Mouse (Mus musculus) CH12.LX (cell line): ENCODE measurements around the gene 2610301B20Rik. TPM values are rescaled to one million over a fixed set of nuclear protein-coding genes. Genes with fewer than 3 reads are reported as not detected.
"Not testable (repeated sequence)": the region's sequence is repeated elsewhere in the genome, so short reads cannot be mapped to it uniquely, and the experiment has no call there.

ENCODE experiments used
- DNase-seq: peaks from one replicate; pipeline ENCODE4 v3.0.0-alpha.2; 2013; ENCODE audit errors: extremely low read depth
- H3K27ac ChIP-seq: 2 replicates; pipeline ENCODE4 v1.5.1; 2012; ENCODE audit warnings: low read depth, mild to moderate bottlenecking, control low read depth, moderate library complexity; ENCODE audit not compliant: insufficient read depth
- H3K27me3 ChIP-seq: replicated peaks from 2 replicates; pipeline ENCODE3; 2012; ENCODE audit warnings: inconsistent platforms
- H3K36me3 ChIP-seq, 2 experiments: replicated peaks in 1 of 2; 2 replicates each; pipeline versions ENCODE3 to v1.6.1; 2012; ENCODE audit warnings: inconsistent platforms in 1 of 2, low read length in 1 of 2, mild to moderate bottlenecking in 1 of 2, mixed read lengths in 1 of 2, moderate library complexity in 1 of 2; ENCODE audit not compliant: control insufficient read depth in 1 of 2, insufficient read depth in 1 of 2
- H3K4me1 ChIP-seq, 2 experiments: 2 replicates each; pipeline ENCODE4 v1.6.1; 2012; ENCODE audit warnings: inconsistent platforms in 1 of 2, moderate library complexity in 1 of 2; ENCODE audit not compliant: insufficient read depth in 2 of 2, control insufficient read depth in 1 of 2
- H3K4me2 ChIP-seq: 2 replicates; pipeline ENCODE4 v1.6.1; 2012; ENCODE audit warnings: low read depth, mild to moderate bottlenecking, control low read depth; ENCODE audit not compliant: poor library complexity, insufficient read depth, severe bottlenecking
- H3K4me3 ChIP-seq, 3 experiments: fragments of 150-350 bp in 1 of 3; sonication (generic) in 1 of 3; replicated peaks in 1 of 3; 2 replicates each; pipeline versions ENCODE3 to v1.5.1; 2011 to 2012; ENCODE audit warnings: low read depth in 2 of 3, low read length in 2 of 3, mild to moderate bottlenecking in 2 of 3, moderate library complexity in 2 of 3, control low read depth in 1 of 3, improper control_type of control experiment in 1 of 3, inconsistent platforms in 1 of 3, mixed read lengths in 1 of 3; ENCODE audit not compliant: poor library complexity in 1 of 3
- H3K79me2 ChIP-seq: replicated peaks from 2 replicates; pipeline ENCODE4 v1.6.1; 2012; ENCODE audit warnings: mild to moderate bottlenecking, moderate library complexity; ENCODE audit not compliant: control insufficient read depth, poor library complexity, insufficient read depth, severe bottlenecking; ENCODE audit errors: extremely low read depth
- H3K9ac ChIP-seq: 2 replicates; pipeline ENCODE4 v1.6.1; 2012; ENCODE audit warnings: low read depth, mild to moderate bottlenecking, control low read depth, moderate library complexity; ENCODE audit not compliant: insufficient read depth
- H3K9me3 ChIP-seq: replicated peaks from 2 replicates; pipeline ENCODE3; 2012; ENCODE audit warnings: low read length, inconsistent platforms, mixed read lengths
- BHLHE40 ChIP-seq: IDR thresholded peaks from 2 replicates; pipeline ENCODE4 v1.6.1; 2011; ENCODE audit warnings: mild to moderate bottlenecking, low read depth, low read length, improper control_type of control experiment
- JUND ChIP-seq: conservative IDR thresholded peaks from 2 replicates; pipeline ENCODE4 v1.6.1; 2011; ENCODE audit warnings: low read depth, low read length, improper control_type of control experiment
- MYC ChIP-seq: IDR thresholded peaks from 2 replicates; pipeline ENCODE4 v1.6.1; 2011; ENCODE audit warnings: low read depth, mild to moderate bottlenecking, improper control_type of control experiment, low read length
- USF1 ChIP-seq: IDR thresholded peaks from 2 replicates; pipeline ENCODE4 v1.6.1; 2014; ENCODE audit warnings: low read depth, mild to moderate bottlenecking, inconsistent platforms, low read length, improper control_type of control experiment
- USF2 ChIP-seq: conservative IDR thresholded peaks from 2 replicates; pipeline ENCODE4 v1.6.1; 2011; ENCODE audit warnings: low read depth, low read length, improper control_type of control experiment
- ZMIZ1 ChIP-seq: IDR thresholded peaks from 2 replicates; pipeline ENCODE4 v1.6.1; 2012; ENCODE audit warnings: low read depth, mild to moderate bottlenecking, inconsistent platforms, low read length, improper control_type of control experiment
- dilution Hi-C: fragments of 300-500 bp; cut with MboI; formaldehyde crosslinking; loops from 2 replicates; pipeline ENCODE4 v1.14.3; 2020; ENCODE audit warnings: low sequenced_read_pairs; ENCODE audit not compliant: extremely low pct_unique_long_range_greater_than_20kb, extremely low pct_ligation_motif_present
- in situ Hi-C: fragments of 300-500 bp; cut with MboI; formaldehyde crosslinking; loops from 3 replicates; pipeline ENCODE4 v1.14.3; 2019; ENCODE audit warnings: low sequenced_read_pairs, low pct_ligation_motif_present, low pct_unique_long_range_greater_than_20kb, mixed read lengths
- polyA plus RNA-seq: library from polyadenylated mRNA; unstranded; fragments of >175 nt; gene quantifications from 2 replicates; pipeline ENCODE4 v1.2.1, GENCODE M21; 2012; ENCODE audit warnings: low read depth; ENCODE audit not compliant: insufficient read length
- total RNA-seq, 2 experiments: library from RNA; depleted of rRNA; stranded (reverse); fragments of 300-350 nt in 1 of 2; fragments of >200 nt in 1 of 2; gene quantifications; 2 replicates each; pipeline ENCODE4 v1.2.3; 2012 to 2014

Gene 2610301B20Rik
- total and polyA plus RNA-seq, 3 experiments = 7.9 to 27.4 (median 22.5) TPM

- Histone ChIP-seq H3K4me1 (0 out of 4 replicates have a peak, but pooled peaks cover 0 to 2% of the 10 kb centered on the region in 2 experiments), H3K79me2 (no peaks in the 10 kb centered on the region), H3K36me3 (no peaks in the 10 kb centered on the region), H3K9me3 (peaks cover 3% of the 10 kb centered on the region), H3K27ac (no peak overlapping the region), H3K9ac (no peak overlapping the region), H3K4me3 (no peak overlapping the region), H3K4me2 (no peak overlapping the region), H3K27me3 (no peaks in the 10 kb centered on the region)
- dilution Hi-C loops = no loop called here
- TF ChIP-seq USF2 (no peak), BHLHE40 (no peak), MYC (no peak), JUND (no peak)
- DNase-seq = no peak
- in situ Hi-C loops = no loop called here
Measured at GRCm38 (mm10) chr4:10860825-10861224, 13.5 kb upstream of the 2610301B20Rik start.

- H3K9me3 ChIP-seq, H3K27ac ChIP-seq, in situ Hi-C loops, H3K4me3 ChIP-seq, H3K4me1 ChIP-seq, H3K9ac ChIP-seq, DNase-seq, dilution Hi-C loops, H3K27me3 ChIP-seq, H3K79me2 ChIP-seq, H3K36me3 ChIP-seq, H3K4me2 ChIP-seq: not testable (repeated sequence)
Measured at GRCm38 (mm10) chr4:10862882-10863281, 11.4 kb upstream of the 2610301B20Rik start.

DNA sequence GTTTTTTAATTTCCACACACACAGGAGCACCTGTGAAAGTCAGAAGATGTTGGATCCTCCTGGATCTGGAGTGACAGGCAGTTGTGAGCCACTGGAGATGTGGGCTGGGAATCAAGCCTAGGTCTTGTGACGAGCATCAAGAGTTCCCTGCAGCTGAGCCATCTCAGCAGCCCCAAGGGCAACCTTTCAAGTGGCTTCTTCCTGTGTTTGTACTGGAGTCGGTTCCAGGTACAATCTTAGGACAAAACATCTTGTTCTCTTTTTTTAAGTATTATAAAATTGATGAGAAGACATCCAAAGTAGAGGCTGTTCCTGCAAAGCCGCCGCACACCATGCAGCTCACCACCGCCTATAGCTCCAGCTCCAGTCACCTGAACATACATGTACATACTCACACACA is 2.1 kb upstream of the 2610301B20Rik start:
- H3K4me3 ChIP-seq = no peak overlapping the region
- dilution Hi-C loops = no loop called here

More for the DNA sequence above, 2.1 kb upstream of the 2610301B20Rik start:
- H3K36me3 ChIP-seq = no peaks in the 10 kb centered on the region
- TF ChIP-seq ZMIZ1 = no peak
- no peak for TF ChIP-seq JUND
- TF ChIP-seq USF1 = no peak
- TF ChIP-seq, all 38 proteins: peak for 0
- Histone ChIP-seq H3K27me3 (no peaks in the 10 kb centered on the region), H3K27ac (no peak overlapping the region), H3K79me2 (no peaks in the 10 kb centered on the region; the same call in 1 of the 2 replicates), H3K9ac (no peak overlapping the region), H3K9me3 (peaks cover 3% of the 10 kb centered on the region), H3K4me1 (peaks cover 5 to 21% of the 10 kb centered on the region in 2 experiments; a peak in 3 of 4 replicates), H3K4me2 (no peak overlapping the region)
- in situ Hi-C loops = no loop called here
- DNase-seq = no peak
